Mouse (Mus musculus): Measurements from ENCODE around the gene Asgr1. TPM values are rescaled to one million over a fixed set of nuclear protein-coding genes. Genes with fewer than 3 reads are reported as not detected.
A peak's percentile ranks its signal among the peaks of the same experiment; 100 is the strongest.

Asgr1 gene
- total and polyA plus RNA-seq, 3 experiments = not detected

- 4% methylated on average over 40 of the region's 40 CpGs for WGBS
- Histone ChIP-seq H3K27ac (peak overlapping the region; percentile 4), H3K4me1 (ENCODE audit: control insufficient read depth, insufficient read depth, low read length) (peaks cover 1% of the 10 kb centered on the region; the same call in 1 of the 2 replicates), H3K27me3 (ENCODE audit: control insufficient read depth, insufficient read depth, low read length) (no peaks in the 10 kb centered on the region), H3K9ac (ENCODE audit: low read depth, low read length) (peak overlapping the region; percentile 40; the same call in 1 of the 2 replicates), H3K4me3 (peak overlapping the region; percentile 47), H3K36me3 (ENCODE audit: control insufficient read depth, insufficient read depth, low read length) (no peaks in the 10 kb centered on the region), H3K79me2 (replicated peaks; ENCODE audit: control insufficient read depth, insufficient read depth, low read length) (no peaks in the 10 kb centered on the region)
- DNase-seq = peak; percentile 92
- intact Hi-C loops (cut with DNase I) = no loop called here
- TF ChIP-seq CTCF (IDR thresholded peaks at IDR 0.05) = no peak
- TF ChIP-seq EP300 (IDR thresholded peaks at IDR 0.05; ENCODE audit: insufficient read depth, low read depth, low read length) = no peak
- TF ChIP-seq POLR2A (IDR thresholded peaks at IDR 0.05; ENCODE audit: insufficient read depth, low read depth, low read length) = no peak
These were observed 32.4 kb upstream of the Asgr1 start for GRCm38 (mm10) chr11:70021264-70022132.

- WGBS = 17% methylated on average over 21 of the region's 29 CpGs
These were observed 30.3 kb upstream of the Asgr1 start for GRCm38 (mm10) chr11:70023481-70024150.

DNA sequence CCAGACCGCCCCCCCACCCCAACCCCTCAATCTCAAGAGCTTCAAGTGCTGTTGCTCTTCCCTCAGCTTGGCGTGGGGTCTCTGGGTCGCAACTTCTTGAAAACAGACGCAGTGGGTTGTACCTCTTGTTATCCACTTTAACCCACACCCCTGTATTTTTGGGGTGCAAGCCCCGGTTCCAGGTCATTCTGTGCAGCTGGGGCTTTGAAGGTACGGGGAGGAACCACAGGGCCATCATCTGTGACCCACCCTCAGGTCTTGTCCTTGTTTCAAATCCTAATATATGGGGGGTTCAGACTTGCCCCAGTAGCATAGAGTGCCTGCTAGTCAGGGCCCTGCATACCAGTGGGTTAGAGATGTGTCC, 29.8 kb upstream of the Asgr1 start:
- no peak for TF ChIP-seq POLR2A (IDR thresholded peaks at IDR 0.05; ENCODE audit: insufficient read depth, low read depth, low read length)
- no peak for TF ChIP-seq CTCF (IDR thresholded peaks at IDR 0.05)
- TF ChIP-seq EP300 (IDR thresholded peaks at IDR 0.05; ENCODE audit: insufficient read depth, low read depth, low read length) = no peak
- 37% methylated on average over 6 of the region's 6 CpGs for WGBS
- no peak for DNase-seq
- Histone ChIP-seq H3K27me3 (ENCODE audit: control insufficient read depth, insufficient read depth, low read length) (0 out of 2 replicates have a peak, but pooled peaks cover 2% of the 10 kb centered on the region), H3K9ac (ENCODE audit: low read depth, low read length) (no peak overlapping the region), H3K79me2 (replicated peaks; ENCODE audit: control insufficient read depth, insufficient read depth, low read length) (no peaks in the 10 kb centered on the region), H3K4me1 (ENCODE audit: control insufficient read depth, insufficient read depth, low read length) (peaks cover 1% of the 10 kb centered on the region; the same call in 1 of the 2 replicates), H3K4me3 (no peak overlapping the region), H3K36me3 (ENCODE audit: control insufficient read depth, insufficient read depth, low read length) (no peaks in the 10 kb centered on the region), H3K27ac (no peak overlapping the region)
- intact Hi-C loops (cut with DNase I) = no loop called here

More at GRCm38 (mm10) chr11:70023481-70024150, 30.3 kb upstream of the Asgr1 start:
- Histone ChIP-seq H3K27ac (no peak overlapping the region), H3K9ac (ENCODE audit: low read depth, low read length) (no peak overlapping the region), H3K79me2 (replicated peaks; ENCODE audit: control insufficient read depth, insufficient read depth, low read length) (no peaks in the 10 kb centered on the region), H3K4me1 (ENCODE audit: control insufficient read depth, insufficient read depth, low read length) (peaks cover 1% of the 10 kb centered on the region; the same call in 1 of the 2 replicates), H3K36me3 (ENCODE audit: control insufficient read depth, insufficient read depth, low read length) (no peaks in the 10 kb centered on the region), H3K27me3 (ENCODE audit: control insufficient read depth, insufficient read depth, low read length) (0 out of 2 replicates have a peak, but pooled peaks cover 2% of the 10 kb centered on the region), H3K4me3 (no peak overlapping the region)
- intact Hi-C loops (cut with DNase I) = no loop called here
- TF ChIP-seq EP300 (IDR thresholded peaks at IDR 0.05; ENCODE audit: insufficient read depth, low read depth, low read length) = no peak
- TF ChIP-seq POLR2A (IDR thresholded peaks at IDR 0.05; ENCODE audit: insufficient read depth, low read depth, low read length) = no peak
- TF ChIP-seq CTCF (IDR thresholded peaks at IDR 0.05) = no peak
- no peak for DNase-seq

GRCm38 (mm10) chr11:70026689-70027088, 27.2 kb upstream of the Asgr1 start:
- intact Hi-C loops (cut with DNase I) = no loop called here
- WGBS = 19% methylated on average over 19 of the region's 19 CpGs
- peak; percentile 62 to 72 for DNase-seq
- TF ChIP-seq EP300 (IDR thresholded peaks at IDR 0.05; ENCODE audit: insufficient read depth, low read depth, low read length) (no peak), CTCF (IDR thresholded peaks at IDR 0.05) (no peak), POLR2A (IDR thresholded peaks at IDR 0.05; ENCODE audit: insufficient read depth, low read depth, low read length) (no peak)
- Histone ChIP-seq H3K4me1 (ENCODE audit: control insufficient read depth, insufficient read depth, low read length) (peaks cover 2% of the 10 kb centered on the region), H3K9ac (ENCODE audit: low read depth, low read length) (peak overlapping the region; percentile 41), H3K36me3 (ENCODE audit: control insufficient read depth, insufficient read depth, low read length) (no peaks in the 10 kb centered on the region), H3K27me3 (ENCODE audit: control insufficient read depth, insufficient read depth, low read length) (0 out of 2 replicates have a peak, but pooled peaks cover 2% of the 10 kb centered on the region), H3K27ac (peak overlapping the region; percentile 15; the same call in 1 of the 2 replicates), H3K4me3 (peak overlapping the region; percentile 30; the same call in 1 of the 2 replicates), H3K79me2 (replicated peaks; ENCODE audit: control insufficient read depth, insufficient read depth, low read length) (no peaks in the 10 kb centered on the region)

DNA sequence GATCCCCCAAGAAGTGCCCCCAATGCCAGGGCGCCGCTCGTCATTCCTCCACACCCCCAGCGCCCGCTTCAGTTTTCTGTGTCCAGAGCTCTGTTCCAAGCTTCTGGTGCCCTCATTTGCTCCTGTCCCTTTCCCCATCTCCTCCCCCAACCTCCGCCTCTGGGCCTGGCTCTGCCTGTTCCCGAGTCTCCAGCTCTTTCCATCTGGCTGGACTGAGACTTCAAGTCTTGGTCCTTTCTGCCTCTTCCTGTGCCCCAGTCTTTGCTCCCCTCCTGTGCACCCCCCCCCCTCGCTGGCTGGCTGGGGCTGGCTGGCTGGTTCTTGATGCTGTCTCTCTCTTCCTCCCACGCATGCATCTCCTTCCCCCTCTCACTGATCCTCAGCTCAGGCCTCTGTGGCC, 26.5 kb upstream of the Asgr1 start:
- 0 out of 2 replicates have a peak, but pooled peaks cover 2% of the 10 kb centered on the region for H3K27me3 ChIP-seq (ENCODE audit: control insufficient read depth, insufficient read depth, low read length)
- no peak overlapping the region for H3K4me3 ChIP-seq
- H3K79me2 ChIP-seq (replicated peaks; ENCODE audit: control insufficient read depth, insufficient read depth, low read length) = no peaks in the 10 kb centered on the region
- TF ChIP-seq EP300 (IDR thresholded peaks at IDR 0.05; ENCODE audit: insufficient read depth, low read depth, low read length) (no peak), POLR2A (IDR thresholded peaks at IDR 0.05; ENCODE audit: insufficient read depth, low read depth, low read length) (no peak), CTCF (IDR thresholded peaks at IDR 0.05) (no peak)
- peak overlapping the region; percentile 15 for H3K27ac ChIP-seq
- intact Hi-C loops (cut with DNase I) = no loop called here
- no peak overlapping the region; the same call in 1 of the 2 replicates for H3K9ac ChIP-seq (ENCODE audit: low read depth, low read length)
- H3K36me3 ChIP-seq (ENCODE audit: control insufficient read depth, insufficient read depth, low read length) = no peaks in the 10 kb centered on the region
- peaks cover 2% of the 10 kb centered on the region for H3K4me1 ChIP-seq (ENCODE audit: control insufficient read depth, insufficient read depth, low read length)
- 53% methylated on average over 9 of the region's 9 CpGs for WGBS
- DNase-seq = no peak

Data from heart, adult 2 months (tissue).